Comparison of ENCODE assay signal across 25 mouse cellular contexts in genomic region chr17:30848086-30848485, GRCm38 (mm10). TPM values are rescaled to one million over a fixed set of nuclear protein-coding genes. Genes with fewer than 3 reads are reported as not detected.
"Had no signal": no experiment of that assay in that cellular context is flagged by ENCODE, and none has a peak within 500 bp of the region (broad histone marks: within the 10 kb centered on the region; RNA-seq: fewer than 3 reads in every experiment).

No protein-coding gene starts in this region.

- H3K27me3 ChIP-seq: hindbrain, embryonic 13.5 days; hindbrain, embryonic 15.5 days; limb, embryonic 12.5 days; liver, embryonic 13.5 days; liver, embryonic 15.5 days had no signal

- DNase-seq: gastrocnemius, adult 2 months; gastrocnemius, postnatal 10 days; gastrocnemius, postnatal 25 days; heart, adult 18-20 months; heart, postnatal 10 days; heart, postnatal 36 days; kidney, adult 11 months; kidney, adult 8-10 months; kidney, postnatal 10 days; kidney, postnatal 25 days; kidney, postnatal 4 days; liver; liver, embryonic 13.5 days; liver, postnatal 0 days had no signal

- H3K9me3 ChIP-seq: heart, embryonic 10.5 days; hindbrain, embryonic 13.5 days; hindbrain, embryonic 15.5 days; limb, embryonic 10.5 days; limb, embryonic 12.5 days; liver, embryonic 13.5 days; liver, embryonic 15.5 days had no signal

- H3K36me3 ChIP-seq: heart, embryonic 10.5 days; heart, embryonic 12.5 days; hindbrain, embryonic 13.5 days; hindbrain, embryonic 15.5 days; limb, embryonic 10.5 days; limb, embryonic 12.5 days; liver, embryonic 13.5 days; liver, embryonic 15.5 days had no signal

- H3K27ac ChIP-seq: gastrocnemius, adult 2 months; heart, embryonic 10.5 days; hindbrain, embryonic 13.5 days; hindbrain, embryonic 15.5 days; hindbrain, postnatal 0 days; left cerebral cortex, adult 2 months; limb, embryonic 10.5 days; limb, embryonic 12.5 days; liver, embryonic 13.5 days; liver, embryonic 15.5 days had no signal

- H3K4me3 ChIP-seq: gastrocnemius, adult 2 months; heart, embryonic 10.5 days; heart, embryonic 12.5 days; hindbrain, embryonic 13.5 days; hindbrain, embryonic 15.5 days; left cerebral cortex, adult 2 months; limb, embryonic 10.5 days; limb, embryonic 12.5 days; liver, embryonic 13.5 days; liver, embryonic 15.5 days had no signal

- H3K9ac ChIP-seq: heart, embryonic 12.5 days; hindbrain, embryonic 13.5 days; hindbrain, embryonic 15.5 days; limb, embryonic 12.5 days; liver, embryonic 13.5 days; liver, embryonic 15.5 days; liver, postnatal 0 days had no signal

- H3K4me1 ChIP-seq: heart, embryonic 10.5 days; heart, embryonic 12.5 days; hindbrain, embryonic 13.5 days; hindbrain, embryonic 15.5 days; limb, embryonic 10.5 days; liver, embryonic 13.5 days; liver, embryonic 15.5 days had no signal

RNA-seq across cellular contexts. Expression of gene Glp1r, which starts 53.5 kb away (rescaled TPM):
- total RNA-seq: gastrocnemius, adult 2 months; gastrocnemius, postnatal 25 days; granulocyte monocyte progenitor cell, adult 5-6 weeks; hematopoietic stem cell, adult 5-6 weeks had no signal
- polyA plus RNA-seq: limb, embryonic 10.5 days; limb, embryonic 12.5 days; liver, embryonic 13.5 days; liver, embryonic 15.5 days; liver, postnatal 0 days had no signal
